Mouse (Mus musculus): ENCODE measurements around the gene Oas1f.

GRCm38 (mm10) chr5:120887831-120888230, 40.7 kb downstream of the Oas1f start:
- TF ChIP-seq CTCF (IDR thresholded peaks at IDR 0.05; ENCODE audit: low read depth) (no peak), EP300 (IDR thresholded peaks at IDR 0.05; ENCODE audit: low read depth) (no peak)

Measured in liver, postnatal 0 days (tissue).